24 mouse cellular contexts compared by ENCODE assay signal in genomic region chr8:64367906-64368305, GRCm38 (mm10).
DNase-seq lines count a peak whose midpoint lies in the region; ATAC-seq and TF ChIP-seq lines count a peak whose summit lies in the region.
"Had no signal": no experiment of that assay in that cellular context is flagged by ENCODE, and none has a peak within 500 bp of the region (broad histone marks: within the 10 kb centered on the region; RNA-seq: fewer than 3 reads in every experiment).

No protein-coding gene starts in this region.

- H3K4me2 ChIP-seq in liver, embryonic 11.5 days, result no peak overlapping the region
- no peak overlapping the region for H3K4me2 ChIP-seq in forebrain, embryonic 14.5 days (ENCODE audit: low read length)

- no peak for TF ChIP-seq POLR2A in ES-Bruce4 (IDR thresholded peaks at IDR 0.05; ENCODE audit: insufficient read depth, low read length)

- no peak overlapping the region for H3K27ac ChIP-seq in liver, embryonic 11.5 days (ENCODE audit: low read depth, low read length)
- 0 out of 2 replicates have a peak overlapping the region, but pooled peaks have one; percentile 19 for H3K27ac ChIP-seq in ES-Bruce4 (ENCODE audit: insufficient read depth, low read length)
- H3K27ac ChIP-seq in forebrain, embryonic 14.5 days (ENCODE audit: low read depth, low read length), result no peak overlapping the region

- no peaks in the 10 kb centered on the region for H3K36me3 ChIP-seq in liver, embryonic 11.5 days (ENCODE audit: control insufficient read depth, insufficient read depth, low read length)
- no peaks in the 10 kb centered on the region for H3K36me3 ChIP-seq in megakaryocyte, embryonic 14.5 days (replicated peaks; ENCODE audit: low read length)
- no peaks in the 10 kb centered on the region for H3K36me3 ChIP-seq in ES-Bruce4 (ENCODE audit: control insufficient read depth, insufficient read depth, low read length, poor library complexity, severe bottlenecking)
- no peaks in the 10 kb centered on the region for H3K36me3 ChIP-seq in forebrain, embryonic 14.5 days (ENCODE audit: control insufficient read depth, insufficient read depth, low read length)
- H3K36me3 ChIP-seq: G1E had no signal

- H3K4me3 ChIP-seq in liver, embryonic 11.5 days (ENCODE audit: low read depth, low read length), result no peak overlapping the region
- H3K4me3 ChIP-seq in megakaryocyte, embryonic 14.5 days (replicated peaks), result peak overlapping the region; percentile 64
- no peak overlapping the region for H3K4me3 ChIP-seq in ES-Bruce4 (ENCODE audit: low read depth, low read length)
- H3K4me3 ChIP-seq in forebrain, embryonic 14.5 days (ENCODE audit: low read depth, low read length), result no peak overlapping the region

- H3K9me3 ChIP-seq in liver, embryonic 11.5 days (ENCODE audit: control insufficient read depth, low read length), result no peaks in the 10 kb centered on the region
- H3K9me3 ChIP-seq in megakaryocyte, embryonic 14.5 days, result no peaks in the 10 kb centered on the region
- no peaks in the 10 kb centered on the region for H3K9me3 ChIP-seq in ES-Bruce4 (replicated peaks; ENCODE audit: control insufficient read depth, insufficient read depth, low read length, poor library complexity, severe bottlenecking)
- H3K9me3 ChIP-seq in forebrain, embryonic 14.5 days (replicated peaks; ENCODE audit: control insufficient read depth, low read length), result no peaks in the 10 kb centered on the region
- H3K9me3 ChIP-seq: G1E had no signal

- H3K27me3 ChIP-seq in liver, embryonic 11.5 days (replicated peaks; ENCODE audit: control insufficient read depth, insufficient read depth, low read length), result no peaks in the 10 kb centered on the region
- H3K27me3 ChIP-seq in megakaryocyte, embryonic 14.5 days (replicated peaks), result no peaks in the 10 kb centered on the region
- H3K27me3 ChIP-seq in ES-Bruce4 (ENCODE audit: control insufficient read depth, insufficient read depth, low read length, poor library complexity, severe bottlenecking), result no peaks in the 10 kb centered on the region
- H3K27me3 ChIP-seq in forebrain, embryonic 14.5 days (replicated peaks; ENCODE audit: control insufficient read depth, insufficient read depth, low read length), result no peaks in the 10 kb centered on the region
- H3K27me3 ChIP-seq: CH12.LX had no signal

- no peak overlapping the region for H3K9ac ChIP-seq in liver, embryonic 11.5 days (ENCODE audit: low read depth, low read length)
- no peak overlapping the region for H3K9ac ChIP-seq in ES-Bruce4 (ENCODE audit: low read depth, poor library complexity, severe bottlenecking)
- no peak overlapping the region for H3K9ac ChIP-seq in forebrain, embryonic 14.5 days (ENCODE audit: low read length)

- 65% methylated on average over 4 of the region's 4 CpGs for WGBS in liver, embryonic 11.5 days
- 98% methylated on average over 4 of the region's 4 CpGs for WGBS in forebrain, embryonic 14.5 days

- TF ChIP-seq CTCF in ES-Bruce4 (IDR thresholded peaks at IDR 0.05; ENCODE audit: low read depth, low read length), result no peak

- no peak for TF ChIP-seq EP300 in ES-Bruce4 (IDR thresholded peaks at IDR 0.05; ENCODE audit: insufficient read depth, low read depth, low read length)

- ATAC-seq in liver, embryonic 11.5 days (replicated peaks; ENCODE audit: low FRiP score), result peak; percentile 65; the same call in 1 of the 2 replicates
- no peak for ATAC-seq in megakaryocyte, adult 5-6 weeks (ENCODE audit: poor library complexity, severe bottlenecking)
- ATAC-seq in common myeloid progenitor, adult 5-6 weeks (replicated peaks; ENCODE audit: low read depth, poor library complexity, severe bottlenecking), result peak; percentile 52; the same call in 1 of the 2 replicates
- no peak for ATAC-seq in forebrain, embryonic 14.5 days
- ATAC-seq: activated CD4-positive, CD25-positive, alpha-beta regulatory T cell, adult 4 months; CD4-positive, CD25-positive, alpha-beta regulatory T cell, adult 4 months; Patski had no signal

- 0 out of 2 replicates have a peak, but pooled peaks cover 3% of the 10 kb centered on the region for H3K4me1 ChIP-seq in liver, embryonic 11.5 days (replicated peaks; ENCODE audit: control insufficient read depth, insufficient read depth, low read length)
- peaks cover 48% of the 10 kb centered on the region for H3K4me1 ChIP-seq in megakaryocyte, embryonic 14.5 days
- peaks cover 2% of the 10 kb centered on the region for H3K4me1 ChIP-seq in ES-Bruce4 (ENCODE audit: control insufficient read depth, insufficient read depth, low read length)
- no peaks in the 10 kb centered on the region for H3K4me1 ChIP-seq in forebrain, embryonic 14.5 days (ENCODE audit: control insufficient read depth, insufficient read depth, low read length)

- DNase-seq in liver, embryonic 11.5 days (ENCODE audit: low spot score), result no peak
- DNase-seq in liver, result no peak
- DNase-seq in forebrain, embryonic 14.5 days (ENCODE audit: low spot score), result no peak
- DNase-seq in adrenal gland, adult (ENCODE audit: inconsistent age in 2 of 2, low spot score in 1 of 2), result no peak
- DNase-seq: adrenal gland, adult 2 months; adrenal gland, adult 8-10 months; adrenal gland, postnatal 10 days; adrenal gland, postnatal 14 days; adrenal gland, postnatal 25 days; adrenal gland, postnatal 36 days; B cell, adult 2 months; cerebellum, adult 11 months; cerebellum, adult 11-12 months; cerebellum, adult 18-20 months; cerebellum, adult 2 months had no signal

Comparison
In these comparisons a context has a peak if more than half of its experiments do, and no peak if none do; other contexts are left out.
1. ATAC-seq: peak in liver, embryonic 11.5 days (single experiment) and common myeloid progenitor, adult 5-6 weeks (single experiment); none in megakaryocyte, adult 5-6 weeks (single experiment) and forebrain, embryonic 14.5 days (single experiment).